Mouse (Mus musculus): ENCODE measurements around the gene Clybl.

Gene Clybl

DNA sequence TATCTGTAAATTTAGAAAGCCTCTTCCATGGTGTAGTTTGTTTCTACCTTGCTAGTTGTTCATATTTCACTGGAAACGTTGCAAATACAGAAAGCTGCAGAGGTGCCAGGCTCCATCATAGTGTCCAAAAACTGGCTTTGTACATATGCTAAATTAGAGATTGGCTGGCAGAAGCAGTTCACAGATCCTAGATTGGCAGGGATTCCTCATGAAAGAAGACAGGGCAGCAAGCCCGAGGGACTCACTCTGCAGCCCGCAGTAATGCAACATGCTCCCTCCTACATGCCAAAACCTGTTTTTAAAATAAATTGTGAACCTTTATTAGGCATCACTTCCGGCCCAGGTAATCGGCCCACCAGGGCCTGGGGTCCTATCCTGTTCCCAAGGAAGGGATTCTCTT is 167.8 kb downstream of the Clybl start:
- POLR2A ChIA-PET, result interaction anchor here in 1 of 4 experiments (0.7 to 1.4 kb wide), 2 partner anchors 74 to 87 kb away, joined by 3 to 4 read pairs; no protein-coding TSS in a partner anchor
- CTCF ChIA-PET, result interaction anchor here in 1 of 4 experiments (0.8 kb wide), 1 partner anchor 74 kb away, joined by 4 read pairs; no protein-coding TSS in a partner anchor

DNA sequence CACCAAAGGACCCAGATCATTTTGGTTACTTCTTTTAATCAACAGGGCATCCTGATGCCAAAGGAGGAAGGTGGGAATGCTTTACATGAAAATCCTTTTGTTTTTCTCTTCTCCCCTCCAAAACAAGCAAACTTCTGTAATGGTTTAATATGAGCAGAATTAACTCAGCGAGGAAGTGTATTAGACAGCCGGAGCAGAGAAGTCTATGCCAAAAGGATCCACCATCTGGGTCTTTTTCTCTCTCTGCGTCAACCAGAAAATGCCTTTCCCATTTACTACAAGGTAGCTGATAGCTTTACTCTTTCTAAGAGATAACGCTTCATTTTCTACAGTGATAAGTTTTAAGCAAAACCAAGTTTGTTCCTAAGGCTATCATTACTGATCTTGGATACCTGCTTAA is 168.3 kb downstream of the Clybl start:
- POLR2A ChIA-PET, result interaction anchor here in 1 of 4 experiments (0.6 to 1.5 kb wide), 8 partner anchors 8 to 108 kb away, joined by 3 to 7 read pairs (median 3); no protein-coding TSS in a partner anchor

DNA sequence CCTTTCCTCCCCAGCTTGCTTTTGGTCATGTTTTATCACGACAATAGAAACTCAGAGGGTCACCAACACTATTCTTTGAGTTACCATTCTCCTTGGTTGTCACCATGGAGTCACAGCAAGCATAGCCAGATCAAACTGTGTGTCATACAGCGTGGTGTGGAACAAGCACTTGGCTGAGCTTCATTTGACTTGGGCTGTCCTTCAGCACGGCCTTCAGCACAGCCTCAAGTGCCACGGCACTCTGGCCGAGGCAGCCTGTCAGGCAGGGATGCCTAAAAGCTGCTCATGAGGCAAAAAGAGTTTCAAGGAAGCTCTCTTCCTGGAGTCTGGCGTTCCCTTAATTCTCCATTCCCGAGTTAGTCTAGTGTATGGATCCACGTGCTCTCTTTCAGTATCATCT is 169.3 kb downstream of the Clybl start:
- CTCF ChIA-PET, result interaction anchor here in 1 of 4 experiments (0.6 kb wide), 1 partner anchor 95 kb away, joined by 3 read pairs; no protein-coding TSS in a partner anchor
- POLR2A ChIA-PET, result interaction anchor here in 2 of 4 experiments (0.6 to 1.5 kb wide), 10 partner anchors 9 to 135 kb away, joined by 3 to 7 read pairs (median 4); no protein-coding TSS in a partner anchor

More for the DNA sequence above, 168.3 kb downstream of the Clybl start:
- CTCF ChIA-PET, result interaction anchor here in 1 of 4 experiments (0.8 kb wide), 1 partner anchor 74 kb away, joined by 4 read pairs; no protein-coding TSS in a partner anchor

DNA sequence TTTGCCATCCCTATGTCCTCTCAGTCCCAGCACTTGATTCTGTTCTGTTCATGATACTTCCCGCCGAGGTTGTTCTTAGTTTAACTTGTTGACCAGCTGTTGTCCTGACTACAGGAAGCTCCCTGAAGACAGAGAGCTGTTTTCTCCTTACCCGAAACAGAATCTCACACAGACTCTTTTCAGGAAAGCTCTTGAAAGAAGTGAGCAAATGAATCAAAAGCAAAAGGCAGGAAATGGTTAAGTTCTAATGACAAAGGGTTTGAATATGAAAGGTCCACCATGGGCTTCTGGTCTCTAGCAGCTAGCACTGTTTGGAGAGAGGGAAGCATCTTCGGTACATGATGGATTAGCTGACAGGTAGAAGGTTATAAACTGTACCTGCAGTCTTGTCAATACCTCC is 175.8 kb downstream of the Clybl start:
- POLR2A ChIA-PET, result interaction anchor here in 3 of 4 experiments (0.7 to 3.2 kb wide), 16 partner anchors 10 to 420 kb away, joined by 3 to 12 read pairs (median 3); partner anchors contain the start of genes Gm5089 (in 1 of the 3) and Zic2 (in 1 of the 3)
- CTCF ChIA-PET, result interaction anchor here in 3 of 4 experiments (0.6 kb wide), 4 partner anchors 10 to 177 kb away, joined by 3 to 6 read pairs (median 3); no protein-coding TSS in a partner anchor

DNA sequence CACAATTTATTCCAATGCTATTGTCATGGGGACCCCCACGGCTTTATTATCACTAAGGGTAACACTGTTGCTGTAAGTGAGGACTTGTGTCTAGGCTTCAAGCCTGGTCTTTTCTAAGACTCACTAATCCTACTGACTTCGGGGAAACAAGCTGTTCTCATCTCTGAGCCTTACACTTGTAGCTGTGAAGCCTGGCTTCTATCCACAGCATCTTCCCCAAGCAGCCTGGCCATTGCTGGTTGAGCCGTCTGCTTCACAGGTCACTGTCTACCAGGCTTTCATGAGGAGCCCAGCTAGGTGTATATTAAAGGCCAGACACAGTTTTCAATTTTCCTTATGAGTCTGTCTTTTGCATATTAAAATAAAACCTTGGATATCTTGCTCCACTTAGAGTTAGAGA is 177.1 kb downstream of the Clybl start:
- ChIA-PET CTCF (no interaction called here), POLR2A (interaction anchor here in 3 of 4 experiments (0.5 to 3.2 kb wide), 8 partner anchors 9 to 78 kb away, joined by 3 to 11 read pairs (median 3); no protein-coding TSS in a partner anchor)

DNA sequence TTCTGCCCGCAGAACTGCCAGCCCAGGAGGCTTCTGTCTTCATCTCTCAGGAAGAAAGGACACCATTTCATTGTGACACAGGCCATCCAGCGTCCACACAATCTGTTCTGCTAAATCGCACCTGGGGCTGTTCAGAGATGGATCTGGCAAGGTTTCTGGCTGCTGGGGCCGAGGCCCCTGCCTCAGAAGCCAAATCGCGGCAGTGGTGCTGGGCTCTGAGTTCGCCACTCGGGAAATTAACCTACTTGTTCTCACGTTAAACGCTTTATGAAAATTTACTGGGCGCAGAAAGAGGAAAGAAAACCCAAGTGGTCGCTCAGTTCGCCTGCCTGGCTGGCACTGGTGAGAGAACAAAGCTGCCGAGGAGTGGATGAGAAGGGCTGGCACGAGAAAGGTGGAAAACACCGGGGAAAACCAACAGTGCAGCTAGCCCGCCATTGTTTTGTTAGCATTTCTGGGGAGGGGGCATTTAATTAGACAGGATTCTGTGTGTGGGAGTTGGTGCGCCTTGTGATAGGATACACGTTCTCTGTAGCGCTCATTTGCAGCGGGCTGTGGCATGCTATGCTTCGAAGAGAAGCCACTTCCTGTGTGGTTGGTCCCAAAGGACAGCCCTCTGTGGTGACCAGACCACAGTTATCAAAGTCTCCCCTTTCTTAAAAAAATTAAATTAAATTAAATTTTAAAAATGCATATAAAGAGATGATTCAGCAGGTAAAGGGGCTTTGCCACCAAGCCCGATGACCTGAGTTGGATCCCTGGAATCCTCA is 177.8 kb downstream of the Clybl start:
- CTCF ChIA-PET, result no interaction called here

DNA sequence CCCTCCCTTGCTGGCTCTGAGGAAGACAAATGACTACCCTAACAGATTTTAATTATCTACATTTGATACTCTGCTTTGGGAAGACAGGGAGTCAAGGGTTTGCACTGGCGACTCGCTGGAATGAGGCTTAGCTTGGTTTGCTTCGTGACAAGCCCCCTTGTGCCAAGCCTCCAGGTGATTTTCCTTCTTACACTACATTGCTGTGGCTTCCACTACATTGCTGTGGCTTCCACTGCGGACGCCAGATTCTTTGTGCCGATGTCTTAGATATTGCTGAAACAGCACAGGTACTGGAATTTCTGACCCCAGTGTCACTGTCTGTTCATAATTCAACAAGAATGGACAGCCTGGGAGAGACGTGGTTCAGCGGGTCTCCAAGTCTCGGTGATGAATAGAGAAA is 180.3 kb downstream of the Clybl start:
- ChIA-PET CTCF (interaction anchor here in 1 of 4 experiments (0.7 kb wide), 1 partner anchor 398 kb away, joined by 3 read pairs; no protein-coding TSS in a partner anchor), POLR2A (interaction anchor here in 3 of 4 experiments (0.7 to 2.2 kb wide), 18 partner anchors 9 to 429 kb away, joined by 3 to 11 read pairs (median 4); no protein-coding TSS in a partner anchor)

More for the DNA sequence above, 177.8 kb downstream of the Clybl start:
- POLR2A ChIA-PET, result interaction anchor here in 2 of 4 experiments (0.9 to 3.2 kb wide), 5 partner anchors 11 to 77 kb away, joined by 3 to 11 read pairs (median 3); no protein-coding TSS in a partner anchor

DNA sequence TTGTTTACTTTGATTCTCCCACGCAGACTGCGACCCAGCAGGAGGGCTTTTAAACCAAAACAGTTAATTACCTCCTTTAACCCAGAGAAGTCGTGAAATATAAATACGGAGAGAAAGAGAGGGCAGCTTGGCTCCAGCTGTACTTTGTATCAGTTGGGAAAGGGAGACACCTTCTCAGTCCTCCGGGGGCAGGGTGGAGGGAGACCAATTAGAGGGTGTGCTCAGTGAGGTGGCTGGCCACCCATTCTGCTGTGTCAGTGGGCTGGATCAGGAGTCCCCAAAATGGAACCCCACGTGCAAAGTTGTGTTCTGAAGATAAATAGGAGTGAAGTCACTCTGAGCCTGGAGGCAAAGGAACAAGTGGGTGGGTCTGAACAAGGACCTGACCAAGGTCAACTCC is 181.7 kb downstream of the Clybl start:
- ChIA-PET POLR2A (interaction anchor here in 3 of 4 experiments (0.5 to 2.2 kb wide), 13 partner anchors 9 to 105 kb away, joined by 3 to 11 read pairs (median 4); no protein-coding TSS in a partner anchor), CTCF (no interaction called here)

DNA sequence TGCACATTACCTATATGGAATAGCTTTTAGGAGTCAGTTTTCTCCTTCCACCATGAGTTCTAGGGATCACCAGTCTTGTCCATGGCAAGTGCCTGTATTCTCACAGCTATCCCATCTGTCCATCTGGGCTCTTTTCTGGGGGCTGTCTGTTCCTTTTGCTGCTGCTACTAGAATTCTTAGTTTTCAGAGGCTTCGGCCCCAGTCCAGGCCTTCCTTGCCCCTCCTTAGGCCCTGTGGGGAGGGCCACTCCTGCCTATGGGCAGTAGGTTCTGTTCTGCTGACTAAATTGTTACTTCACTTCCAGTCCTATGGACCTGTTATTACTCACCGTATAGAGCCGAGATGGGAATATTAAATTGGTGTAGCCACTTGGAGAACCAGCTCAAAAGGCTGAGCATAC is 182.5 kb downstream of the Clybl start:
- ChIA-PET POLR2A (interaction anchor here in 3 of 4 experiments (0.6 to 2.2 kb wide), 4 partner anchors 8 to 284 kb away, joined by 3 to 11 read pairs (median 4); no protein-coding TSS in a partner anchor), CTCF (interaction anchor here in 1 of 4 experiments (0.9 kb wide), 1 partner anchor 114 kb away, joined by 3 read pairs; no protein-coding TSS in a partner anchor)

DNA sequence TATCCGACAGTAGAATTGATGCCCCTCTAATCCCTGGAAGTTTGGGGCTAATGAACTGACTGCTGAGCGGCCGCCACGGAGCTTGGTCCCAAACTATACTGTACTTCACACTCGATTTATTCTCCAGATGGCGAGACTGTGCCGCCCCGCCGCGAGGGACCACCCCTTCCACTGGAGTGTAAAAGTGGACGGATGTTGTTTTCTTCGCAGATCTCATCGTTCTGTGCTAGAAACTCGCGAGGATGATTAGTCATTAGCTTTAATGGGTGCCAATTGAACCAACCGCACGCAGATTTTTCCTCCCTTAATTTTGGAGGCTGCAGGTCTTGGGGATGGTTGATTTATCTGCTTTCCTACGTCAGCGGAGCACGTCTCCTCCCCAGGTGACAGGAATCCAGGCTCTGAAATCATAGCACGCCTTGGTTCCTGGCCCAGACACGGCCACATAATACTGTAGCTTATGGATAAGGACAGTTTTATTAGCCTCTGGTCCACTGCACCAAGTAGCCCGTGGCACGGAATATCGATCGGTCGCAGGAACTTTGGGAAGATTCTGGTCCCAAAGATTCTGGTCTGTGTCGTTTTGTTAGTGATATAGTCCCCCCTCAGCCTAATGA is 185.9 kb downstream of the Clybl start:
- ChIA-PET POLR2A (interaction anchor here in 2 of 4 experiments (0.6 to 1.9 kb wide), 12 partner anchors 8 to 216 kb away, joined by 3 to 5 read pairs (median 3); partner anchors contain the start of gene Pcca (in 1 of the 2)), CTCF (interaction anchor here in 1 of 4 experiments (0.6 kb wide), 1 partner anchor 10 kb away, joined by 3 read pairs; no protein-coding TSS in a partner anchor)

DNA sequence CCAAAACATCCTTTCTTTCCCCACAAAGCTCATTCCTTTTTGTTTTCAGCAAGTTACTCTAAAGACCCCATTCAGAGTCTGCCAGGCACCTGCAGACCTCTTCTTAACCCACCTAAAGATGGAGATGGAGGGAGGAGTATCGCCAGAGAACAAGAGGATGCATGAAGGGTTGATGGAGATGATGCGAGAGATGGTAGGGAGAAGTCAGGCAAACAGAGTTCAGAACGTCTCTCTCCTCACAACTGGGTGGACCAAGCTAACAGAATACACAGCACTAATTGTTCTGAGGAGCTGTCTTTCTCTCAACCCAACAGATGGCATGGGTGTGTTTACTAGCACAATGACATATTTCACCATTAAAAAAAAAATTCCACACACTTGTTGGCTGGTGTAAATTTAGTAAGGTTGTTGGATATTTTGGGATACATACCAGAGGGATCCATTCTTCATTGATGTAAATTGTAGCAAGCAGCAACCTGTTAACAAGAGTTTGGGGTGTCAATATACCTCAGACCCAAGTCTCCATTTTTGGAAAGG is 186.4 kb downstream of the Clybl start:
- ChIA-PET POLR2A (interaction anchor here in 2 of 4 experiments (0.8 to 2.4 kb wide), 11 partner anchors 10 to 410 kb away, joined by 3 to 9 read pairs (median 3); partner anchors contain the start of gene Pcca (in 1 of the 2)), CTCF (no interaction called here)

DNA sequence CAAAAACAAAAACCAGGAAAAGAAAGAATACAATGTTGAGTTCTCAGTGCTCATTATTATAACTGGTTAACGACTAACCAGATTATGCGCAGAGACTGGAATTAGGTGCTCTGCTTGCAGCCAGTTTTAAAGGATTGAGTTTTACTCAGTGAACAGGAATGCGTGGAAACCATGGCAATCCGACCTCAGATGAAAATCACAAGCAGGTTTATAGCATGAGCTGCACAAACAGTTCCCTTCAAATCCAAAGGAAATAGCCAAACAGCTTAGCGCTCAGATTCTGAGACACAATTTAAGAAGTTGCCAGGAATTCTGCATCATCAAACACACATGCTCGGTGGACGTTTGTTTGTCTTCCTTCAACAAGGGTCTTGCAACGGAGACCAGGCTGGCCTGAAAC is 187.0 kb downstream of the Clybl start:
- ChIA-PET POLR2A (interaction anchor here in 2 of 4 experiments (0.6 to 2.4 kb wide), 9 partner anchors 10 to 410 kb away, joined by 3 to 9 read pairs (median 3); partner anchors contain the start of gene Pcca (in 1 of the 2)), CTCF (no interaction called here)

DNA sequence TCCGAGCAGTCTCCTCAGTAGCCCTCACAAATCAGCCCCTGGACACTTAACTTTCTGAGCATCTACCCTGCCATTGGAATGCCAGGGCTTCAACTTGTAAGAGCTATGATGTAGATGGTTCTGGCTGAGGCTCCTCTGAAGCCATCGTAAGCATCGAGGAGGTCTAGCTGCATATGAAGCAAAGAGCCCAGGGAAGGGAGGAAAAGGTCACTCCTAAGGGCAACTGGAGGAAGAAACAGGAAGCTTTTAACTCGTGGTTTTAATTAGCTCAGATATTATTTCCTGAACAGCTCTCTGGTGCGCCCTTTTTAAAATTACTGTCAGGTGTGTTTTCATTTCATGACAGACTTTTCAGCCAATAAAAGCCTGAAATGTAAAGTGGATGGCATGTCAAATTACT is 190.5 kb downstream of the Clybl start:
- ChIA-PET POLR2A (interaction anchor here in 3 of 4 experiments (0.5 to 2.0 kb wide), 17 partner anchors 8 to 304 kb away, joined by 3 to 6 read pairs (median 4); partner anchors contain the start of gene Zic5 (in 1 of the 3)), CTCF (interaction anchor here in 3 of 4 experiments (0.6 to 0.7 kb wide), 5 partner anchors 8 to 1580 kb away, joined by 3 to 7 read pairs (median 3); no protein-coding TSS in a partner anchor)

DNA sequence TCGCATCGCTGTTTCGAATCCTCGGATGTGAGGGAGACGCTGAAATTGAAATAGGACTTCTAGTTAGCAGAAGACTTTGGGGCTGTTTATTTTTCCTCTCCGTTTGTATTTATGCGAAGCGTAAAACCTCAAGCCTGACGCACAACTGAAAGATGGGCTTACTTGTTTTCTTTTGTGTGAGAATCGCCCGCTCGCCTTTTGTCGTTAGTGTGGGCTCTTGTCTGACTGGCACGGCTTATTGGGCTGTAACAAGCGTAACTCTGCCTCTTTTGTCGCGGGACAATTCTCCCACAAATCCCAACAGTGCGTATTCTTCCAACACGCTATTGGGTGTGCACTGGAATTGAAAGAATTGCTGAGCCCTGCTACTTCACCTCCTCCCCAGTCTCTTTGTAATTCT is 192.0 kb downstream of the Clybl start:
- CTCF ChIA-PET, result no interaction called here
- POLR2A ChIA-PET, result interaction anchor here in 2 of 4 experiments (0.6 to 1.2 kb wide), 9 partner anchors 11 to 130 kb away, joined by 3 to 4 read pairs (median 3); partner anchors contain the start of gene Zic2 (in 1 of the 2)

DNA sequence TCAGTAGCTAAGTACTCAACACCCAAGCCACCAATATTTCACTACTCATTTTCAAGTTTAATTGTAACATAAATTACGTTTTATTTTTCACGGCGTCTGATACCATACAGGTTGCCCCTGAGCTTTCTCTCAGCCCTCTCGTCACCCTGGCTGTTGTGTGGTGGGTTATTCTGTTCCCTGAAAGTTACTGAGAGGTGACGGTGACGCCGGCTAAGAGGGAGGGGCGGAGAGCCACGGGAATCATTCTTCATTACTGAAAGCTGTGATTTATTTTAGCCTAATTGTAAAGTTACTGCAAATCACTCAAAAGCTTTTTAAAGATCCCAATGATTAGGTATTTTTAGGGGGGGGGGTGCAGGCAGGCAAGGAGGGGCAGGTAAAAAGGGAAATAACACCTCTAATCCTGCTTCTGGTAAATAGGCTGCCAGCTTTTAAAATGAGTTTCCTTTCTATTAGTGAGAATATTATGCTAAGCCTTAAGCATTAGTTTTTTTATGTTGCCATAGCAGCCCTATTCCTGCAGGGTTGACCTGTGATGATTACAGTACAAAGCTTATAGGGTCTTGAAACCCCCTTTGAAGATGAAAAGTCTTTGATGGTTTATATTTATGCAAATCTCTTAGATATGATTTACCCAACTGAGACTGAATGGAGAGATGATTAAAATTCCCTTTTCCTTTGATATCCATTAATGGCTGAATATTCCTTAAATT is 192.9 kb downstream of the Clybl start:
- ChIA-PET CTCF (interaction anchor here in 1 of 4 experiments (0.6 kb wide), 2 partner anchors 40 to 385 kb away, joined by 4 to 10 read pairs; no protein-coding TSS in a partner anchor), POLR2A (interaction anchor here in 2 of 4 experiments (0.6 to 1.3 kb wide), 13 partner anchors 10 to 224 kb away, joined by 3 to 5 read pairs (median 3); partner anchors contain the start of gene Zic2 (in 1 of the 2))

DNA sequence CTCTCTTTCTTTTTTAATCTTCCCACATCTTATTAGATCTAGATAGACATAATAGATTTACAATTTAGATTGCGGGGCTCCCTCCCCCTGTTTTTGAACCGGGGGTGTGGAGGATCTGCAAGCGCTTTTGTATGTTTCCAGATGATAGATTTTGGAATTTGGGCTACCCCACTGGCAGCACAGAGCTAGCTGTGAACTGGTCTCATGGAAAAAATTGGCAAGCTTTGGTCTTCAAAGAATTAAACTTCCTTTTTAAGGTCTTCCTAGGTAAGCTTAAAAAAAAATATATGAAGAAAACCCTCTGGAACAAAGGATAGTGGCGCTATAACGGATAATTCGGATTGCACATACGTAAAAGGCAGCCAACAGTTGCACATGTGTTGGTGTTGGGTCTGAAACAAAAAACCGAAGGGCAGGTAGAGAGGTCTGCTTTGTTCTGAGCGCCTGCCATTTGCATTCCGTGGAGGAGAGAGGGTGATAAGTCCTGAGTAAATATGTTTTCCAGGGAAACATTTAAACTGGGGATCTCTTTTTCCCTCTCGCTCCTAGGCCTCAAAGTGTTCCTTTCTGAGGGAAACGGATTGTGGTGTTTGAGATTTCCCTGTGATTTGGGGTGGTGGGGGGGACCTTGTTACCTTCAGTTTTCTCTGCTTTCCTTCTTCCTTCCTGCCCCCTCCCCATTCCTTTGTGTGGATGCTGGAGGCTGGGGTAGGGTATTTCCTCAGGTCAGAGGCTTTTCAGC is 193.7 kb downstream of the Clybl start:
- ChIA-PET CTCF (no interaction called here), POLR2A (interaction anchor here in 2 of 4 experiments (0.7 to 1.3 kb wide), 4 partner anchors 8 to 42 kb away, joined by 3 read pairs; no protein-coding TSS in a partner anchor)

All from embryonic stem cell, embryonic (primary cell).